Mouse (Mus musculus) ES-Bruce4 (cell line): ENCODE measurements at regions not wholly inside any gene's neighbourhood (a gene's known extent, or its start where the extent isn't known, plus 50 kb on each side); places are given as distances from the start of the nearest gene placed in this dataset.

ENCODE experiments used
- H3K27ac ChIP-seq: 2 replicates; pipeline ENCODE4 v1.5.1; 2012; ENCODE audit warnings: low read length, inconsistent platforms; ENCODE audit not compliant: insufficient read depth
- H3K27me3 ChIP-seq: 2 replicates; pipeline ENCODE4 v1.6.1; 2012; ENCODE audit warnings: mild to moderate bottlenecking, low read length, inconsistent platforms; ENCODE audit not compliant: control insufficient read depth, poor library complexity, insufficient read depth, severe bottlenecking
- H3K36me3 ChIP-seq: 2 replicates; pipeline ENCODE4 v1.6.1; 2012; ENCODE audit warnings: inconsistent platforms, mild to moderate bottlenecking, low read length, moderate library complexity; ENCODE audit not compliant: control insufficient read depth, poor library complexity, insufficient read depth, severe bottlenecking
- H3K4me1 ChIP-seq: one replicate; pipeline ENCODE4 v1.8.1; 2011; ENCODE audit warnings: low read length; ENCODE audit not compliant: control insufficient read depth, insufficient read depth
- H3K4me3 ChIP-seq: 2 replicates; pipeline ENCODE4 v1.5.1; 2011; ENCODE audit warnings: low read depth, mild to moderate bottlenecking, low read length
- H3K9ac ChIP-seq: 2 replicates; pipeline ENCODE4 v1.6.1; 2012; ENCODE audit warnings: low read depth, mild to moderate bottlenecking, inconsistent platforms; ENCODE audit not compliant: poor library complexity, severe bottlenecking
- H3K9me3 ChIP-seq: replicated peaks from 2 replicates; pipeline ENCODE4 v1.6.1; 2012; ENCODE audit warnings: mild to moderate bottlenecking, low read length, inconsistent platforms; ENCODE audit not compliant: control insufficient read depth, poor library complexity, insufficient read depth, severe bottlenecking
- CTCF ChIP-seq: IDR thresholded peaks from one replicate; pipeline ENCODE4 v1.8.1; 2011; ENCODE audit warnings: low read depth, low read length
- EP300 ChIP-seq: IDR thresholded peaks from 2 replicates; pipeline ENCODE4 v1.6.1; 2011; ENCODE audit warnings: low read depth, low read length; ENCODE audit not compliant: insufficient read depth
- POLR2A ChIP-seq: IDR thresholded peaks from one replicate; pipeline ENCODE4 v1.8.1; 2011; ENCODE audit warnings: low read length; ENCODE audit not compliant: insufficient read depth

DNA sequence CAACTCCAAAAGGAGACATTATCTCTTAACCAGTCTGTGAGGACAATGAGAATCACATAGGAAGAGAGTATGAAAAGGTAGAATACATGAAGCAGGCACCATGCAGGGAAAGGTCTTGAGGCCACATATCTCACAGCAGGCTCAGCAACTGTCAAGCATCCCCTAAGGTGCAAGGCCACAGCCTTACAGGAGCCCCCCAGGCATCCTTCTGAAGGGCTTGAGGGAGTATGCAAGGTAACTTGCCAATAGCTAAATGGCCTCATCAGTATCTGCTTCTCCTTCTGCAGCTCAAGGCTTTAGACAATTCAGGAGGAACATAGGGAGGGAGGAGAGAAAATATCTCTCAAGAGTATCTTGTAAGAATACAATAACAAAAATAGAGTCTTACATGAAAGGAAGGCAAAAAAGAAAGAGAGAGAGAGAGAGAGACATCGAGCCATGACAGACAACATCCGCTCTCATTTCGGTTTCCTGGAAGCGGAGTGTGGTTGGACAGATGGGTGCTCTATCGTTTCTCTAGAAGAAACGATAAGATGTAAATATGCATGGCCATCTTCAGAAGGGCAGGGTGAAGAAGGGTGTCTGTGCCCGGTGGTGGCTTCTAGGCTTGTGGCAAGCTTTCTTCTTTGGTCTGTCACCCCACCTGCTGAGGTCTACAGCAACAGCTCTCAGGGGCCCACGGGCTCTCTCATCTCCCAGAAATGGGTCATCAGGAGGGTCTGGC, 349.6 kb upstream of the 3110018I06Rik start:
- H3K36me3 ChIP-seq = no peaks in the 10 kb centered on the region
- no peak overlapping the region for H3K4me3 ChIP-seq
- H3K9me3 ChIP-seq = no peaks in the 10 kb centered on the region
- H3K9ac ChIP-seq = no peak overlapping the region
- no peaks in the 10 kb centered on the region for H3K27me3 ChIP-seq
- no peak overlapping the region for H3K27ac ChIP-seq
- H3K4me1 ChIP-seq = no peaks in the 10 kb centered on the region
- no peak for TF ChIP-seq POLR2A
- no peak for TF ChIP-seq EP300
- no peak for TF ChIP-seq CTCF

GRCm38 (mm10) chr12:107140957-107141595, 347.4 kb upstream of the 3110018I06Rik start:
- H3K9ac ChIP-seq = no peak overlapping the region
- TF ChIP-seq CTCF = no peak
- TF ChIP-seq POLR2A = no peak
- TF ChIP-seq EP300 = no peak
- no peaks in the 10 kb centered on the region for H3K4me1 ChIP-seq

DNA sequence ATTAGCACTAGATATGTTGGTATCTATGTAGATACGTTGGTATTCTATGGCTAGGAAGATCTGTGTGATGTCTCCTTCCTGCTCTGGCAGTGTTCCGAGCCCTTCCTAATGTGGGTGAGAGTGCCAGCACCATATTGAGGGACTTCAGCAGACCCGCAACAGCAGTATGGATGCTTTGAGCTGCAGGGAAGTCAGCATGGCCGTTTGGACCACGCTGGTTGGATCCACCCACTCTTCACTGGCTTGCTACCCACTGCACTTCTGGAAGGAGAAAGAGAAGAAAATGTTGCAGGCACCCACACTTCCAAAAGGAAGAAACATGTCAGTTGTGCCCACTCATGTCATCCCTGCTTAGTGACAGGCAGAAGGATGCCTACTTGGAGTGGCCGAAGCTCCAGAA, 346.2 kb upstream of the 3110018I06Rik start:
- no peak overlapping the region for H3K4me3 ChIP-seq
- no peak for TF ChIP-seq CTCF
- TF ChIP-seq EP300 = no peak
- no peak for TF ChIP-seq POLR2A

More at GRCm38 (mm10) chr12:107140957-107141595, 347.4 kb upstream of the 3110018I06Rik start:
- Histone ChIP-seq H3K36me3 (no peaks in the 10 kb centered on the region), H3K27me3 (no peaks in the 10 kb centered on the region), H3K9me3 (no peaks in the 10 kb centered on the region), H3K27ac (no peak overlapping the region), H3K4me3 (no peak overlapping the region)

DNA sequence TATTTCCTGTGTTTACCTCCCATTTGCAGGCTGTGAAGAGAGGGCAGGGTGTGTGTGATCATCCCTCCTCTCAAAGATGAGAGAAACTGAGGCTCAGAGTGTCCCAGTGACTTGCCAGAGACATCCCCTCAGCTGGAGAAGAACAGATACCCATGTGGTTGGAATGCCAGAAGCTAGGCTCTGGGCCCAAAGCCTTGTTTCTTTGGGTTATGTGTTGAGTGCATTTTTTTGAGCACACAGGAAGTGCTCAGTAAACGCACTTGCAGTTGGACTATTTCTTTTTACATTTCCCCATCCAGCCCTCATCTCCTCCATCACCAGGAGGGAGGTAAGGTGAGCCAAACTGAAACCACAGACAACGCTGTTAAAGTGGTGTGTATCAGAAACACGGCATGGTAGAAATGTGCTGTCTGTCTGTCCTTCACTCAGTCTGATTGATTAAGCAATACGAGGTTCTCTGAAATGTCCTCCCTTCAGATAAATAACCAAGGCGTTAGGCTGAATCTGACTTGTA, 341.8 kb upstream of the 3110018I06Rik start:
- Histone ChIP-seq H3K9ac (no peak overlapping the region), H3K9me3 (no peaks in the 10 kb centered on the region), H3K4me3 (no peak overlapping the region), H3K36me3 (no peaks in the 10 kb centered on the region), H3K27ac (no peak overlapping the region), H3K4me1 (no peaks in the 10 kb centered on the region), H3K27me3 (no peaks in the 10 kb centered on the region)
- TF ChIP-seq POLR2A = no peak
- no peak for TF ChIP-seq CTCF
- TF ChIP-seq EP300 = no peak

More for the DNA sequence above, 346.2 kb upstream of the 3110018I06Rik start:
- H3K27me3 ChIP-seq = no peaks in the 10 kb centered on the region
- no peaks in the 10 kb centered on the region for H3K4me1 ChIP-seq
- H3K9me3 ChIP-seq = no peaks in the 10 kb centered on the region
- H3K9ac ChIP-seq = no peak overlapping the region
- no peak overlapping the region for H3K27ac ChIP-seq
- no peaks in the 10 kb centered on the region for H3K36me3 ChIP-seq

DNA sequence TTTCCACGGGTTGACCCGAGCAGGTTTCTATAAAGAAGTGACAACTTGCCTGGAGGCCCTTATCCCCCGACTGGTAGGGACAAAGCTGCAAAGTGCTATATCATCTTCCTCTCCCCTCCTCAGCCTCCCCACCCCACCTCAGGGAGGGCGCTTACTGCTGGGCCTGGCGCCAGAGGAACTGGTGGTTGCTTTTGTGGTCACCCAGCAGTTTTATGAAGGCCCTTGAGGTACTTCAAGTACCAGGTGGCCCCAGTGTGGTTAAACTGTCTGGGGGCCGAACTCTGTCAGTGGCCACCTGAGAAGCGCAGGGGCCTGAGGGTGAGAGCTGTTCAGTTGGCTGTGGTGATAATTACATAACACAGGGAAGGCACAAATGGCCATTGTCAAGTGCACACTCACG, 340.0 kb upstream of the 3110018I06Rik start:
- Histone ChIP-seq H3K4me1 (no peaks in the 10 kb centered on the region), H3K9ac (no peak overlapping the region), H3K36me3 (no peaks in the 10 kb centered on the region), H3K4me3 (no peak overlapping the region), H3K27me3 (no peaks in the 10 kb centered on the region), H3K27ac (no peak overlapping the region), H3K9me3 (no peaks in the 10 kb centered on the region)
- no peak for TF ChIP-seq CTCF
- no peak for TF ChIP-seq EP300
- no peak for TF ChIP-seq POLR2A

DNA sequence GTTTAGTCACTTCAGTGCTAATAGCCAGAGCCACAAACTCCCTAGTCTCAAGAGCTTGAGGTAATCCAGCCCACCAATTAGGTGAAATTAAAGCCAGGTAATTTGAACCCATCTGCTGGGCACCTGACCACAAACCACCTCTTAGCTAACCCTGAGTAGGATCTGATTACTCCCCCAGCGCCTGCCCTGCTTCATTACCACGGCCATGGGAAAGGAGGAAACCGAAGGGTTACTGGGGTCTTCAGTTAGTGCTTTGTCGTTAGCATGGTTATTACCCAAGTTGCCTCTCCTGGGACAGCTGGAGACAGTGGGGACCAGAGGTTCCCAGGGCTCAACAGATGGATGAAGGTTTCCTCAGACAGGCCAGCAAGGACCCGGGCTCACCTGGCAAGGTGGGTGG, 337.3 kb upstream of the 3110018I06Rik start:
- H3K4me3 ChIP-seq = no peak overlapping the region
- no peaks in the 10 kb centered on the region for H3K4me1 ChIP-seq
- TF ChIP-seq POLR2A = no peak
- TF ChIP-seq CTCF = no peak
- TF ChIP-seq EP300 = no peak
- no peak overlapping the region for H3K9ac ChIP-seq
- no peaks in the 10 kb centered on the region for H3K36me3 ChIP-seq
- no peak overlapping the region for H3K27ac ChIP-seq
- H3K9me3 ChIP-seq = no peaks in the 10 kb centered on the region
- H3K27me3 ChIP-seq = no peaks in the 10 kb centered on the region
